Mouse (Mus musculus): ENCODE measurements around the gene Hap1.
"Not testable (repeated sequence)": the region's sequence is repeated elsewhere in the genome, so short reads cannot be mapped to it uniquely, and the experiment has no call there.

Hap1 gene

DNA sequence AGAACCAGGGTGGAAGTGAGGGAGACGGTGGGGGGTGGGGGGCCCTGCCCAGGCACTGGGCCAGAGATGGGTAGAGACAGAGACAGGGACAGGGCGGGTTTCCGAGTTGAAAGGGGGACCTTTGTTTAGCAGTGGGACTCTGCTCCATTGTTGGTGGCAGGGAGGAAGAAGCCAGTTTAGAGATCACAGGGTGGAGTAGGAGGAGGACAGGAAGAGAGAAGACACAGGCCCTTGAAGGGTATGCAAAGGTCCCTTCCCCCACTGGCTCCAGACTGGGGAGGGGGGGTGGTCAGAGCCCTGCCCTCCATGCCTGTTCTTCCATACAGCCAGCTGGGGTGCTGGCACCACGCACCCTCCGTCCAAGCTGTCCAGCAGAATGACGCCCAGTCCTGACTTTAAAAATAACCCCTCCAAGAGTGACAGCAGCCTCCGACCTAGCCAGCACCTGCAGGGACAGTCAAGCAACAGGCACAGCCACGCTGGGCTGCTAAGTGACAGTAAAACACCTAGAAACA is 34.1 kb upstream of the Hap1 start:
- DNase-seq (ENCODE audit: low spot score in 2 of 2) = peak in 1 of 2 experiments; percentile 21

DNA sequence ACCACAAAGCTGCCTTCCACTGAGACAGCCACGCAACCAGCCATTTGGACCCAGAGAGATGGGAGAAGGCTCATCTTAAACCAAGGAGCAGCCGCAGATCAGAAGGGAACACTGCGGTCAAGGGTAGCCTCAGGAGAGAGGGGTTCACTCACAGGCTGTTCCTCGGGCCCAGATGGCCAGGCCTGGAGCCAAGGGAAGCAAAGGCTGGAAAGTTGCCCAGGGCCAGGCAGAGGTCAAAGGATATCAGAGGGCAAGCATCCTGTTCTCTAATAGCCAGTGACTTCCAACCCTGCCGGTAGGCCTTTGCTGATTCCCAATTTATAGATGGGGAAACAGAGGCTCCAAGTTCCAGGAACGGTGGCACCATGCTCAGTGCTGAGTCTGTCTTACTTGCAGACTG is 32.7 kb upstream of the Hap1 start:
- DNase-seq (ENCODE audit: low spot score in 2 of 2) = no peak

DNA sequence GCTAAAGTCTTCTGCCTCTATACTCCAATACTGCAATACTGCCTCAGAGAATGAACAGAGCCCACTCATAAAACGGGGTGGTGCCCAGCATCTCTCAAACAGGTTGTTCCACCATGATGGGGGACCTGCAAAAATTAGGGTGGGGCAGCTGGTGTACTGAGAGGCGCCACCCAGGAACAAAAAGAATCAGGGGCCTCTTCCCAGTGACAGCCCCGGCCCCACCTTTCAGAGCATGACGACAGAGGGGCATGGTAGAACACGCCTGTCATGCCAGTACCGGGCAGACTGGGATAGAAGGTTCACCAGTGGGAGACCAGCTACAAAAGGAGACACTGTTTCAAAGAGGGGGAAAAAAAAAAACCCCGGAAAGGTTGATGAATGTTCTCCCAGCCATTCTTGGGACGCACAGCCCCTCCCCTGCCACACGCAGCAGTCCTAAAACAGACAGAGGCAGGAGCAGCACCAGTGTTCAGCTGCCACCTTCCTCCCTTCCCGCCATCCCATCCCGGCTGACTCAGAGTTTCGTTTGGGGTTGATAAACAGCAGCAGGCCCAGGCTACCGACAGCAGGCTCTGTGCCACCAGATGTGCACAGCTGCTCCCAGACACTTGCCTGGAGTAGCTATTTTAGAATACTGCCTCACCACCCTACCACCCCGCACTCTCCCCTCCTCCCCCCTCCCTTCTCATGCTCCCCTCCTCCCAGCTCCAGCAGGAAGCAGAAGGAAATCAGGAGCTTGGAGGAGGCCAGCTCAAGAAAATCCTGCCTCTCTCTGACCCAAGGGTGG is 31.9 kb upstream of the Hap1 start:
- no peak for DNase-seq (ENCODE audit: low spot score in 2 of 2)

- no peak for DNase-seq (ENCODE audit: low spot score in 2 of 2)
Measured at GRCm38 (mm10) chr11:100387111-100387510, 31.2 kb upstream of the Hap1 start.

- no peak for DNase-seq (ENCODE audit: low spot score in 2 of 2)
Measured at GRCm38 (mm10) chr11:100386586-100386985, 30.7 kb upstream of the Hap1 start.

DNA sequence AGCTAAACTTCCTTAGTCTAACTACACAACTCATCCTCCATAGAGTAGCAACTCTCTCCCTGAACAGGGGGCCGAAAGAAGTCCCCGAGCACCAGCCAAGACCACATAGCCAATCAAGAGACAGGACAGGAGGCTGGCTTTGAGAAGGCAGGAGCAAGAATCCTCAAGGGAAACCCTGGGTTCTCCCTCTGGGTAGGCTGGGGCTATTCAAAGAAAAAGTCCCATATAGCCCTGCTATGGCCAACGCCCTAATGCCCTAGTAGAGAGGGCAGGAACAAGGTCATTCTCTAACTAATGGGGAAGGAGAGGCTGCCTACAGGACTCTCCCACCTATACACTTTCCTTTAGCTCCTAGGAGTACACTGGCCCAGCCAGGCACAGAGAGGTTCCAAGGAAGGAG is 29.1 kb upstream of the Hap1 start:
- no peak for DNase-seq (ENCODE audit: low spot score in 2 of 2)

DNA sequence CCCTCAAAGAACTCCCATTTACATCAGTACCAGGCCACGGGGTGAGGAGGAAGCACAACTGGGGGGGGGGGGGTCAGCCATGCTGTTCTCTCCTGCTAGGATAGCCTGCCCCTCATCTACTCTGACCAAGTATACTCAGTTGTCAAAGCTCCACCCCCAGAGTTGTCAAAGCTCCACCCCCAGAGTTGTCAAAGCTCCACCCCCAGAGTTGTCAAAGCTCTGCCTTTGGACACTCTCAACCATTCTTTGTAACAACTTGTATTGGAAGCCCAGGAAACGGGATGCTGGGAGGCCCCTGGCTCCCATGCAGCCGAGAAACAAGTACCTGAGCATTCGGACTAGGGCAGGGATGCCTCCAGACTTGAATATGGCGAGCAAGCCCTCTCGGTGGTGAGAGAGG is 26.8 kb upstream of the Hap1 start:
- DNase-seq (ENCODE audit: low spot score in 2 of 2) = no peak

GRCm38 (mm10) chr11:100379311-100379710 is 23.4 kb upstream of the Hap1 start:
- DNase-seq (ENCODE audit: low spot score in 2 of 2) = no peak

- DNase-seq (ENCODE audit: low spot score in 2 of 2) = no peak
Measured at GRCm38 (mm10) chr11:100378446-100378845, 22.5 kb upstream of the Hap1 start.

DNA sequence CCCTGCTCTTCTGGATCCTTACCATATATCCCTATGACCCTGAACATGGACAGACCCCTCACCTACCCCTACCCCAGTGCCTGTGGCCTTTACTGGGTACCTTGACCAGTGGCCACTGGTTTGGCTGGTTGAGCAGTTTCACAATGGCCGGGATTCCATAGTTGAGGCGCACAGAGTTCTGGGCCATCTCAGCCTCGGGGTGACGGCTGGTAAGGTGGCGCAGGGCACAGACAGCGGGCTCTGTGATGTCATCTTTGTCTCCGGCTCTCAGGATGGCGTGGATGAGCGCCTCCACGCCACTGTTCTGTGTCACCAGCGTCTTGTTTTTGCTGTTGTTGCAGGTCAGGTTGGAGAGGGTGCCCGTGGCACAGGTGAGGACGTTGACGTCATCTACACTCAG is 22.1 kb upstream of the Hap1 start:
- no peak for DNase-seq (ENCODE audit: low spot score in 2 of 2)

GRCm38 (mm10) chr11:100376746-100377389 is 20.9 kb upstream of the Hap1 start:
- no peak for DNase-seq (ENCODE audit: low spot score in 2 of 2)

DNA sequence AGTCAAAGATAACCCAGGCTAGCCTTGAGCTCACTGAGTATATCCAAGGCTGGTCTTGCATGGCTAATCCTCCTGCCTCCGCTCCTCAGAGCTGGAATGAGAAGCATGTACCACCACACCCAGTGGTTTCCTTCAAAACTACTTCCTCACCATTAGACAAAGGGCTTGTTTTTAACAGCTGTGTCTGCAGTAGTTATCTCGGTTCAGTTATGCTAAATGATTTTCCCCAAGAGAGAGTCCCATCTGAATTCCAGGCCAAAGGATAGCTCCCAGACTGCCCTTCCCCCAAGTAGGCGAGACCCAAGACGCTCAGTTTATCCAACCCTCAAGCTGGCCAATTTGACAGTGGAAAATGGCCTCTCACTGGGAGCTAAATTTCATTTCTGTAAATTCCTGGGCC is 20.1 kb upstream of the Hap1 start:
- DNase-seq (ENCODE audit: low spot score in 2 of 2) = no peak

- no peak for DNase-seq (ENCODE audit: low spot score in 2 of 2)
Measured at GRCm38 (mm10) chr11:100375127-100375526, 19.2 kb upstream of the Hap1 start.

- DNase-seq (ENCODE audit: low spot score in 2 of 2) = no peak
Measured at GRCm38 (mm10) chr11:100371981-100372558, 16.1 kb upstream of the Hap1 start.

GRCm38 (mm10) chr11:100369822-100370221 is 13.9 kb upstream of the Hap1 start:
- no peak for DNase-seq (ENCODE audit: low spot score in 2 of 2)

DNA sequence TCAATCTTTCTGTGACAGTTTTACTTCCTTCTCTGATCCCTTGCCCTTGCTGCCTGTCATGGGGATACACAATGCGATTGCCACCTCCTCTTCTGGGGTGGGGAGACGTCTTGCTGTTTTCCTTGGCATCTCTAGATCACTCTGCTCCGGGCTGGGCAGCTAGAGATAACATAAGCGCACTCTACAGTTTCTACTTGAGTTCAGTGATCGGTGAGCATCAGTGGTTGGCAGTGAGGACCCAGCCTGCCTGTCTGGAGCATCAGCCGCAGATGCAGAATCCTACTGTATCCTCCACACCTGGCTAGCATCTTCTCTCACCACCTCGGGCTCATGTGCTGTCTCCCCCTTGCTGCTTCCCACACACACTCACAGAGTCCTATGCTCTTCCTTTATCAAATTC is 13.2 kb upstream of the Hap1 start:
- no peak for DNase-seq (ENCODE audit: low spot score in 2 of 2)

GRCm38 (mm10) chr11:100362979-100363562 is 7.1 kb upstream of the Hap1 start:
- DNase-seq (ENCODE audit: low spot score in 2 of 2) = peak; percentile 53 to 71

GRCm38 (mm10) chr11:100362209-100362978 is 6.5 kb upstream of the Hap1 start:
- peak; percentile 50 to 78 for DNase-seq (ENCODE audit: low spot score in 2 of 2)

GRCm38 (mm10) chr11:100361059-100361458 is 5.1 kb upstream of the Hap1 start:
- DNase-seq (ENCODE audit: low spot score in 2 of 2) = not testable (repeated sequence)

GRCm38 (mm10) chr11:100360175-100360574 is 4.2 kb upstream of the Hap1 start:
- no peak for DNase-seq (ENCODE audit: low spot score in 2 of 2)

DNA sequence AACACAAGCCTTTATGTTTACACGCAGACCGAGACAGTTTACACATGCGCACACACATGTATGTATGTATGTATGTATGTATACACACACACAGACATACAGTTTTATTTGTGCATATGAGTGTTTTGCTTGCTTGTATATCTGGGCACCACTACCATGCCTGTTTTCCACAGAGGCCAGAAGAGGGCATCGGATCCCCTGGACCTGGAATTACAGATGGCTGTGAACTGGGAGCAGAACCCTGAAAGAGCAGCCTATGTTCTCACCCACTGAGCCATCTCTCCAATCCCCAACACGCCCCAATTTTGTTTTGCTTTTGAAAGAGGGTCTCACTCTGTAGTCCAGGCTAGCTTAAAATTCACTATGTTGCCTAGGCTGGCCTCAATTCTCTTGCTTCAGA is 1.5 kb upstream of the Hap1 start:
- DNase-seq (ENCODE audit: low spot score in 2 of 2) = no peak

DNA sequence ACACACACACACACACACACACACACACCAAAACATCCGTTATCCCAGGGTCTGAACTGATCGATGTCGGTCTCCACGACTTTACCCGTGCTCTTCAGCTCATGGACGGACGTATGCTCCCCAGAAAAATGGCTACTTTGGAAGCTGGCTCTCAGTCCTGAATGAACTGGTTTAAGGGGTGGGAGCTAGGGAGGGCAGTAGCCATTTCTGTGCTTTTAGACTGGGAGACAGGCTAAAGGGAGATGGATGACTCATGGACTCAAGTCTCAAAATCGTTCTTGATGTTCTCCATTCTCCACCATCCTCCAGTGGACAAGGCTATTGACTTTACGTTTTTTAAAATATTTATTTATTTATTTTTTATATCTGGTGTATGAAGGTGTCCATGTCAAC is 887 bp upstream of the Hap1 start:
- DNase-seq (ENCODE audit: low spot score in 2 of 2) = no peak

Measured in thymus, postnatal 10 days (tissue).